Mouse (Mus musculus) small intestine, adult 2 months (tissue): Measurements from ENCODE around the gene Pde3a. TPM values are rescaled to one million over a fixed set of nuclear protein-coding genes. Genes with fewer than 3 reads are reported as not detected.

ENCODE experiments used
- H3K27ac ChIP-seq: fragments of 200-500 bp; 2 replicates; pipeline ENCODE4 v1.5.1; 2012; ENCODE audit warnings: low read depth, low read length, control low read depth, inconsistent platforms; ENCODE audit not compliant: insufficient read depth
- H3K27me3 ChIP-seq: fragments of 200-500 bp; 2 replicates; pipeline ENCODE4 v1.6.1; 2012; ENCODE audit warnings: mild to moderate bottlenecking, moderate library complexity, low read length, inconsistent platforms; ENCODE audit not compliant: control insufficient read depth, insufficient read depth
- H3K36me3 ChIP-seq: fragments of 200-500 bp; 2 replicates; pipeline ENCODE4 v1.6.1; 2012; ENCODE audit warnings: mild to moderate bottlenecking, low read length, control low read depth, inconsistent platforms; ENCODE audit not compliant: control insufficient read depth, insufficient read depth
- H3K4me1 ChIP-seq: fragments of 200-500 bp; 2 replicates; pipeline ENCODE4 v1.6.1; 2012; ENCODE audit warnings: low read length, inconsistent platforms, mixed read lengths; ENCODE audit not compliant: control insufficient read depth, insufficient read depth, insufficient read length
- H3K4me3 ChIP-seq: fragments of 200-500 bp; 2 replicates; pipeline ENCODE4 v1.5.1; 2012; ENCODE audit warnings: low read depth, mild to moderate bottlenecking, control low read depth, inconsistent platforms, low read length, moderate library complexity
- CTCF ChIP-seq: fragments of 200-500 bp; IDR thresholded peaks from 2 replicates; pipeline ENCODE4 v1.5.1; 2012; ENCODE audit warnings: low read depth, mild to moderate bottlenecking, control low read depth, inconsistent platforms, low read length, moderate library complexity, mixed read lengths; ENCODE audit not compliant: insufficient replicate concordance, insufficient read length; ENCODE audit errors: extremely low read depth
- POLR2A ChIP-seq: fragments of 200-500 bp; IDR thresholded peaks from 2 replicates; pipeline ENCODE4 v1.6.1; 2012; ENCODE audit warnings: low read depth, mild to moderate bottlenecking, control low read depth, inconsistent platforms, low read length, moderate library complexity
- WGBS: fragments of 180-500 bp; shearing (Covaris S2); methylation state at CpG from one replicate; pipeline ENCODE4 v1.1.7; 2018; 5-methylcytosine and 5-hydroxymethylcytosine counted together
- polyA plus RNA-seq: library from polyadenylated mRNA; depleted of rRNA; stranded (reverse); fragments of >200 nt; gene quantifications from 2 replicates; pipeline ENCODE4 v1.2.3, GENCODE M21; 2012

Pde3a gene
- polyA plus RNA-seq, 1 experiment = 7.9 TPM

- Histone ChIP-seq H3K27ac (no peak overlapping the region), H3K36me3 (no peaks in the 10 kb centered on the region), H3K4me3 (no peak overlapping the region), H3K27me3 (no peaks in the 10 kb centered on the region), H3K4me1 (peaks cover 2% of the 10 kb centered on the region; the same call in 1 of the 2 replicates)
- TF ChIP-seq CTCF (no peak), POLR2A (no peak)
- WGBS = 78% methylated on average over 15 of the region's 15 CpGs
These were observed 22.0 kb upstream of the Pde3a start for GRCm38 (mm10) chr6:141226851-141227657.

- no peaks in the 10 kb centered on the region for H3K27me3 ChIP-seq
- H3K27ac ChIP-seq = no peak overlapping the region
- TF ChIP-seq POLR2A (no peak), CTCF (no peak)
- H3K36me3 ChIP-seq = no peaks in the 10 kb centered on the region
- 62% methylated on average over 3 of the region's 3 CpGs for WGBS
- peaks cover 2% of the 10 kb centered on the region; the same call in 1 of the 2 replicates for H3K4me1 ChIP-seq
- no peak overlapping the region for H3K4me3 ChIP-seq
These were observed 21.4 kb upstream of the Pde3a start for GRCm38 (mm10) chr6:141227658-141228005.

GRCm38 (mm10) chr6:141232756-141233382 lies 16.2 kb upstream of the Pde3a start:
- Histone ChIP-seq H3K4me3 (no peak overlapping the region), H3K27ac (no peak overlapping the region), H3K36me3 (no peaks in the 10 kb centered on the region), H3K4me1 (peaks cover 2% of the 10 kb centered on the region; the same call in 1 of the 2 replicates), H3K27me3 (no peaks in the 10 kb centered on the region)
- no peak for TF ChIP-seq POLR2A
- TF ChIP-seq CTCF = no peak
- WGBS = 79% methylated on average over 6 of the region's 6 CpGs

- 91% methylated on average over 1 of the region's 1 CpGs for WGBS
- TF ChIP-seq CTCF (no peak), POLR2A (no peak)
These were observed 7.3 kb upstream of the Pde3a start for GRCm38 (mm10) chr6:141241809-141242208.

GRCm38 (mm10) chr6:141245089-141245488 lies 4.0 kb upstream of the Pde3a start:
- TF ChIP-seq CTCF (no peak), POLR2A (no peak)
- no peak overlapping the region for H3K4me3 ChIP-seq
- WGBS = 63% methylated on average over 4 of the region's 4 CpGs
- H3K36me3 ChIP-seq = no peaks in the 10 kb centered on the region
- no peaks in the 10 kb centered on the region; the same call in 1 of the 2 replicates for H3K4me1 ChIP-seq
- H3K27me3 ChIP-seq = no peaks in the 10 kb centered on the region
- no peak overlapping the region for H3K27ac ChIP-seq

More at GRCm38 (mm10) chr6:141241809-141242208, 7.3 kb upstream of the Pde3a start:
- H3K36me3 ChIP-seq = no peaks in the 10 kb centered on the region
- H3K27ac ChIP-seq = no peak overlapping the region
- no peak overlapping the region for H3K4me3 ChIP-seq
- no peaks in the 10 kb centered on the region for H3K4me1 ChIP-seq
- H3K27me3 ChIP-seq = no peaks in the 10 kb centered on the region

GRCm38 (mm10) chr6:141246391-141246790 lies 2.7 kb upstream of the Pde3a start:
- Histone ChIP-seq H3K36me3 (no peaks in the 10 kb centered on the region), H3K27ac (no peak overlapping the region), H3K27me3 (no peaks in the 10 kb centered on the region), H3K4me1 (no peaks in the 10 kb centered on the region; the same call in 1 of the 2 replicates), H3K4me3 (no peak overlapping the region)
- TF ChIP-seq CTCF (no peak), POLR2A (no peak)
- WGBS = 64% methylated on average over 6 of the region's 6 CpGs

- Histone ChIP-seq H3K27me3 (no peaks in the 10 kb centered on the region), H3K4me3 (peak overlapping the region; percentile 55), H3K36me3 (no peaks in the 10 kb centered on the region), H3K4me1 (peaks cover under 1% of the 10 kb centered on the region; the same call in 1 of the 2 replicates), H3K27ac (no peak overlapping the region)
- TF ChIP-seq CTCF = no peak
- no peak for TF ChIP-seq POLR2A
These were observed 988 bp upstream of the Pde3a start for GRCm38 (mm10) chr6:141248081-141248480.
